Mouse (Mus musculus): ENCODE data around the gene Flt1. TPM values are rescaled to one million over a fixed set of nuclear protein-coding genes. Genes with fewer than 3 reads are reported as not detected.
A peak's percentile ranks its signal among the peaks of the same experiment; 100 is the strongest.

Gene Flt1
- 22.3 and 24.0 TPM in 2 replicates for polyA plus RNA-seq (2015; fragmentation: Nextera tagmentation; extraction: Ambion mirVana)

- peak; percentile 72 for ATAC-seq (replicated peaks; ENCODE audit: insufficient number of reproducible peaks, insufficient read depth, low FRiP score, low read depth)
- peak within 1 kb of the TSS; percentile 62 for H3K4me3 ChIP-seq
- no peaks in the 10 kb centered on the region for H3K36me3 ChIP-seq
- no peaks in the 10 kb centered on the region for H3K9me3 ChIP-seq (replicated peaks)
- peaks cover 69% of the 10 kb centered on the region for H3K27me3 ChIP-seq
- H3K4me1 ChIP-seq (replicated peaks), result peaks cover 25% of the 10 kb centered on the region
- H3K4me2 ChIP-seq, result peak within 1 kb of the TSS; percentile 90
- peak within 1 kb of the TSS; percentile 69 for H3K27ac ChIP-seq
- peak within 1 kb of the TSS; percentile 62 for H3K9ac ChIP-seq
- under 1% methylated on average over 81 of the region's 82 CpGs for WGBS
These were observed at the start of gene Flt1 for GRCm38 (mm10) chr5:147725831-147726700. Flt1 (minus strand) TSS chr5:147726011.

GRCm38 (mm10) chr5:147775222-147775621 is 49.4 kb upstream of the Flt1 start:
- Histone ChIP-seq H3K9me3 (replicated peaks) (0 out of 2 replicates have a peak, but pooled peaks cover 3% of the 10 kb centered on the region), H3K27me3 (no peaks in the 10 kb centered on the region), H3K4me3 (no peak overlapping the region), H3K4me2 (no peak overlapping the region), H3K4me1 (replicated peaks) (no peaks in the 10 kb centered on the region), H3K27ac (no peak overlapping the region), H3K36me3 (no peaks in the 10 kb centered on the region), H3K9ac (no peak overlapping the region)
- WGBS, result 63% methylated on average over 7 of the region's 7 CpGs
- ATAC-seq (replicated peaks; ENCODE audit: insufficient number of reproducible peaks, insufficient read depth, low FRiP score, low read depth), result no peak

GRCm38 (mm10) chr5:147769918-147770317 is 44.1 kb upstream of the Flt1 start:
- 65% methylated on average over 6 of the region's 6 CpGs for WGBS
- H3K4me1 ChIP-seq (replicated peaks), result no peaks in the 10 kb centered on the region
- H3K27me3 ChIP-seq, result no peaks in the 10 kb centered on the region

GRCm38 (mm10) chr5:147764061-147764460 is 38.2 kb upstream of the Flt1 start:
- no peak overlapping the region for H3K27ac ChIP-seq
- WGBS, result 92% methylated on average over 4 of the region's 4 CpGs
- ATAC-seq (replicated peaks; ENCODE audit: insufficient number of reproducible peaks, insufficient read depth, low FRiP score, low read depth), result no peak
- no peak overlapping the region for H3K4me3 ChIP-seq
- no peaks in the 10 kb centered on the region for H3K36me3 ChIP-seq
- no peak overlapping the region for H3K9ac ChIP-seq
- H3K27me3 ChIP-seq, result no peaks in the 10 kb centered on the region
- no peaks in the 10 kb centered on the region for H3K9me3 ChIP-seq (replicated peaks)
- H3K4me1 ChIP-seq (replicated peaks), result peaks cover 8% of the 10 kb centered on the region
- no peak overlapping the region for H3K4me2 ChIP-seq

More at GRCm38 (mm10) chr5:147769918-147770317, 44.1 kb upstream of the Flt1 start:
- ATAC-seq (replicated peaks; ENCODE audit: insufficient number of reproducible peaks, insufficient read depth, low FRiP score, low read depth), result no peak
- Histone ChIP-seq H3K27ac (no peak overlapping the region), H3K4me3 (no peak overlapping the region), H3K9me3 (replicated peaks) (0 out of 2 replicates have a peak, but pooled peaks cover 3% of the 10 kb centered on the region), H3K36me3 (no peaks in the 10 kb centered on the region), H3K4me2 (no peak overlapping the region), H3K9ac (no peak overlapping the region)

GRCm38 (mm10) chr5:147761984-147762383 is 36.2 kb upstream of the Flt1 start:
- Histone ChIP-seq H3K4me2 (no peak overlapping the region), H3K27me3 (no peaks in the 10 kb centered on the region), H3K4me1 (replicated peaks) (peaks cover 15% of the 10 kb centered on the region), H3K9me3 (replicated peaks) (no peaks in the 10 kb centered on the region), H3K27ac (no peak overlapping the region), H3K36me3 (no peaks in the 10 kb centered on the region), H3K9ac (no peak overlapping the region), H3K4me3 (no peak overlapping the region)
- ATAC-seq (replicated peaks; ENCODE audit: insufficient number of reproducible peaks, insufficient read depth, low FRiP score, low read depth), result no peak
- 37% methylated on average over 8 of the region's 8 CpGs for WGBS

- Histone ChIP-seq H3K27me3 (no peaks in the 10 kb centered on the region), H3K9me3 (replicated peaks) (no peaks in the 10 kb centered on the region), H3K4me1 (replicated peaks) (peaks cover 15% of the 10 kb centered on the region), H3K27ac (no peak overlapping the region), H3K9ac (no peak overlapping the region), H3K36me3 (no peaks in the 10 kb centered on the region), H3K4me3 (no peak overlapping the region), H3K4me2 (peak overlapping the region; percentile 35; the same call in 1 of the 2 replicates)
- 13% methylated on average over 9 of the region's 9 CpGs for WGBS
- ATAC-seq (replicated peaks; ENCODE audit: insufficient number of reproducible peaks, insufficient read depth, low FRiP score, low read depth), result no peak
These were observed 35.5 kb upstream of the Flt1 start for GRCm38 (mm10) chr5:147761275-147761674.

- Histone ChIP-seq H3K27ac (no peak overlapping the region), H3K27me3 (no peaks in the 10 kb centered on the region), H3K4me2 (peak overlapping the region; percentile 52), H3K4me1 (replicated peaks) (peaks cover 15% of the 10 kb centered on the region), H3K9ac (no peak overlapping the region), H3K4me3 (peak overlapping the region; percentile 31), H3K9me3 (replicated peaks) (no peaks in the 10 kb centered on the region), H3K36me3 (no peaks in the 10 kb centered on the region)
- 71% methylated on average over 9 of the region's 9 CpGs for whole genome bisulfite sequencing
- ATAC-seq (replicated peaks; ENCODE audit: insufficient number of reproducible peaks, insufficient read depth, low FRiP score, low read depth), result no peak
These were observed 33.0 kb upstream of the Flt1 start for GRCm38 (mm10) chr5:147758640-147759319.

- H3K4me1 ChIP-seq (replicated peaks), result peaks cover 19% of the 10 kb centered on the region
- no peaks in the 10 kb centered on the region for H3K36me3 ChIP-seq
- H3K9ac ChIP-seq, result no peak overlapping the region
- peaks cover 4% of the 10 kb centered on the region; the same call in 1 of the 2 replicates for H3K27me3 ChIP-seq
- ATAC-seq (replicated peaks; ENCODE audit: insufficient number of reproducible peaks, insufficient read depth, low FRiP score, low read depth), result no peak
- WGBS, result 44% methylated on average over 12 of the region's 12 CpGs
- no peak overlapping the region for H3K27ac ChIP-seq
- H3K4me2 ChIP-seq, result peak overlapping the region; percentile 52
- no peaks in the 10 kb centered on the region for H3K9me3 ChIP-seq (replicated peaks)
- H3K4me3 ChIP-seq, result peak overlapping the region; percentile 31
These were observed 32.2 kb upstream of the Flt1 start for GRCm38 (mm10) chr5:147757832-147758587.

- WGBS, result 3% methylated on average over 25 of the region's 25 CpGs
- Histone ChIP-seq H3K9ac (no peak overlapping the region), H3K4me1 (replicated peaks) (peaks cover 25% of the 10 kb centered on the region), H3K27me3 (peaks cover 14% of the 10 kb centered on the region), H3K9me3 (replicated peaks) (no peaks in the 10 kb centered on the region), H3K4me2 (peak overlapping the region; percentile 66), H3K4me3 (peak overlapping the region; percentile 33), H3K27ac (no peak overlapping the region), H3K36me3 (no peaks in the 10 kb centered on the region)
- 0 out of 2 replicates have a peak, but pooled peaks have one; percentile 23 for ATAC-seq (replicated peaks; ENCODE audit: insufficient number of reproducible peaks, insufficient read depth, low FRiP score, low read depth)
These were observed 27.1 kb upstream of the Flt1 start for GRCm38 (mm10) chr5:147752914-147753341.

GRCm38 (mm10) chr5:147751673-147752130 is 25.9 kb upstream of the Flt1 start:
- Histone ChIP-seq H3K9me3 (replicated peaks) (no peaks in the 10 kb centered on the region), H3K36me3 (no peaks in the 10 kb centered on the region), H3K4me2 (peak overlapping the region; percentile 73), H3K27ac (peak overlapping the region; percentile 58), H3K27me3 (peaks cover 14% of the 10 kb centered on the region), H3K4me3 (peak overlapping the region; percentile 40), H3K9ac (peak overlapping the region; percentile 41; the same call in 1 of the 2 replicates), H3K4me1 (replicated peaks) (peaks cover 26% of the 10 kb centered on the region)
- under 1% methylated on average over 27 of the region's 28 CpGs for WGBS
- ATAC-seq (replicated peaks; ENCODE audit: insufficient number of reproducible peaks, insufficient read depth, low FRiP score, low read depth), result peak; percentile 81
